Mouse (Mus musculus) telencephalon, adult 2 months (tissue): ENCODE data around the gene Accsl.

Experiments used
- DNase-seq: peaks from one replicate; pipeline ENCODE4 v3.0.0-alpha.2; 2011; ENCODE audit warnings: low read depth, low spot score

The Accsl gene

DNA sequence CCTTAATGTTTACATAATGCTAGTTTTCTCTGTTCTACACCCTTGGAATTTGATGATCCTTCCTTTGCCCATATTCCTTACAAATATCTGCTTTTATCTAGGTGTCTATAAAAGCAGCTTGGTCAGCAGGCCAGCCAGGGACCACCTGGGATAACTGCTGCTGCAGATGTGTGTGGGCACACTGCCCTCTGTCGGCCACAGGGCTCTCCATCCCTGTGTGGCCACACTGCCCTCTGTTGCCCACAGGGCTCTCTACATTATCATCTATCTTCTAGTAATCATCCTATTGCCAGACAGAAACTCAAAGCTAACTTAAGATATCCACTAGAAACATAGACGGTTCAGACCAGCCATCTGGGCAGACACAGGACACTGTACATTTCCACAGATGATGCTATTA, 59.0 kb downstream of the Accsl start:
- DNase-seq: no peak

- no peak for DNase-seq
Measured at GRCm38 (mm10) chr2:93808071-93808470, 60.9 kb downstream of the Accsl start.

DNA sequence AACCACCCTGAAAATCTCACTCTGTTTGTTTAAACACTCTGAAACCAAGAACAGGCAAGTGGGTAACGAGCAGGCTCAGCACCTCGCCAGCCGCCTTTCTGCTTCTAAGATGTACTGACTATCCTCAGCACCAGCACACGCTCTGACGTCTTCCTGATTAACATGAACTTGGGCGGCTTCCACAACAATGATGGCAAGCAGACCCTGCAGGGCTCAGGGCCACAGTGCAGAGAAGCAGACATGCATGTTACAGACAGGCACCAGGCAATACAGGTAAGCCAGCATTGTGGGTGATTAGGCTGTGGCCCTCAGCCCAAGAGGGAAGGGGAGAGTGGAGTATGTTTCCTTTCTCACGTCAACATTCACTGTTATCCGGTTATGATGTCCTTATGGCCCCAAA, 61.5 kb downstream of the Accsl start:
- no peak for DNase-seq

DNA sequence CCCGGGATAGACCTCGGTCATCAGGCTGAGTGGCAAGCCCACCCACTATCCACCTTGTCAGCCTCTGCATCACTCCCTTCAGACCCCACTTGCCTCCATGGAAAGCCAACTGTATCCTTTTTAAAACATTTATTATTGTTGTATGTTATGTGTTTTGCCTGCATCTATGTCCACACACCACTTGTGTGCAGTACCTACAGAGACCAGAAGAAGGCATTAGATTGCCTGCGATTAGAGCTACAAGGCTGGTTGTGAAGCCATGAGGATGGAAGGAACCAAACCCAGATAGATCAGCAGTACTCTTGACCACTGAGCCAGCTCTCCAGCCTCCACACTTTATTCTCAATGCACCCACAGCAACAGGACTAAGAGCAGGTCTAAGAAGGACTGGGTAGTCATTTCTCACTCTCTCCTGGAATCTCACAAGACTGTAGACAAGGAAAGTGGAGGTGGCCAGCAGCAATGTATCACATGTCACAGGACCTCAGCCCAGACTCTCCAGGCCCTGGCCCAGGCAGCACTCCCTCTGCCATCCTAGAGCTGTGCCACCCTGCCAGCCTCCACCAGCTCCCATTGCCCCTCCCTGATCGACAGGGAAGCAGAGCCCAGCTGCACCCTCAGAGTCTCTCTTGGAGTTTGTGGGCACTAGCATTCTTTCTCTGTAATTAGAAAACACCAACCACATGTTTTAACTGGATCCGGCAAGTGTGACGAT, 62.3 kb downstream of the Accsl start:
- no peak for DNase-seq

DNA sequence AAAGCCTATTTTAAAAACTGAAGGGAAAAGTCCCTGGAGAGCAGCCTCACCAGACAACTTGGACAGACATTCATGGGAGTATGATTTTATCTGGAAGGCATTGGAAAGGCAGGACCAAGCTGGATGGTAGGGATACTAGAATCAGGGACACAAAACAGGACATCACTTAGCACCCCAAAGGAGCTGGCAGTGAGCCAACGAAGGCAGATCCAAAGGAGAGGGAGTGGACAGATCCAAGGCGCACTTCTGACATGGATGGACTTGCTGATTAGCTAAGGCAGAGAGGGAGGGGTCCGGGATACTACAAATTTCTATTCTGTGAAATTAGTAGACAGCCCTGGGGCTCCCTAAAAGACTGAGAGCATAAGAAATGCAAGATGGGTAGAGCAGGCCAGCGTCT, 63.4 kb downstream of the Accsl start:
- DNase-seq: no peak
